Mouse (Mus musculus) myocyte (in vitro differentiated cells): ENCODE measurements around the gene Ppfibp1. TPM values are rescaled to one million over a fixed set of nuclear protein-coding genes. Genes with fewer than 3 reads are reported as not detected.

Experiments
- H3K27me3 ChIP-seq: one replicate; pipeline ENCODE4 v1.6.1; 2011; ENCODE audit not compliant: control insufficient read depth, insufficient read depth, insufficient read length
- H3K36me3 ChIP-seq: one replicate; pipeline ENCODE4 v1.6.1; 2011; ENCODE audit not compliant: control insufficient read depth, insufficient read depth
- H3K4me2 ChIP-seq: one replicate; pipeline ENCODE4 v1.6.1; 2011; ENCODE audit warnings: low read depth, control low read depth
- H3K4me3 ChIP-seq: one replicate; pipeline ENCODE4 v1.5.1; 2011; ENCODE audit warnings: mild to moderate bottlenecking, control low read depth, moderate library complexity
- H3K79me2 ChIP-seq: one replicate; pipeline ENCODE4 v1.6.1; 2011; ENCODE audit not compliant: control insufficient read depth, insufficient read depth
- H3ac ChIP-seq: one replicate; pipeline ENCODE4 v1.6.1; 2011; ENCODE audit not compliant: control insufficient read depth, insufficient read length
- CEBPB ChIP-seq: IDR thresholded peaks from 2 replicates; pipeline ENCODE4 v1.6.1; 2011; ENCODE audit warnings: mild to moderate bottlenecking, moderate library complexity; ENCODE audit not compliant: poor library complexity, insufficient read depth, severe bottlenecking
- E2F4 ChIP-seq: IDR thresholded peaks from one replicate; pipeline ENCODE4 v1.6.1; 2011; ENCODE audit warnings: mild to moderate bottlenecking, control low read depth, moderate library complexity; ENCODE audit not compliant: insufficient read depth
- MAX ChIP-seq: IDR thresholded peaks from one replicate; pipeline ENCODE4 v1.6.1; 2011; ENCODE audit warnings: low read depth, mild to moderate bottlenecking, control low read depth
- MYOD1 ChIP-seq, 3 experiments: IDR thresholded peaks; one replicate each; pipeline ENCODE4 v1.6.1; 2011; ENCODE audit warnings: control low read depth in 2 of 3, low read depth in 2 of 3, mild to moderate bottlenecking in 2 of 3, moderate library complexity in 1 of 3; ENCODE audit not compliant: insufficient read length in 2 of 3, control insufficient read depth in 1 of 3
- MYOG ChIP-seq, 3 experiments: IDR thresholded peaks; one replicate each; pipeline ENCODE4 v1.6.1; 2011; ENCODE audit warnings: control low read depth in 2 of 3, low read depth in 2 of 3, mild to moderate bottlenecking in 2 of 3; ENCODE audit not compliant: insufficient read length in 2 of 3, control insufficient read depth in 1 of 3, insufficient read depth in 1 of 3
- POLR2A ChIP-seq: IDR thresholded peaks from one replicate; pipeline ENCODE4 v1.6.1; 2011; ENCODE audit warnings: low read depth, mild to moderate bottlenecking, control low read depth, moderate library complexity; ENCODE audit not compliant: insufficient read length
- POLR2AphosphoS2 ChIP-seq: IDR thresholded peaks from one replicate; pipeline ENCODE4 v1.6.1; 2011; ENCODE audit warnings: low read depth, control low read depth; ENCODE audit not compliant: insufficient read length
- REST ChIP-seq: IDR thresholded peaks from one replicate; pipeline ENCODE4 v1.6.1; 2011; ENCODE audit warnings: mild to moderate bottlenecking, control low read depth, moderate library complexity; ENCODE audit not compliant: insufficient read depth, insufficient read length
- SRF ChIP-seq: IDR thresholded peaks from one replicate; pipeline ENCODE4 v1.6.1; 2011; ENCODE audit warnings: low read depth; ENCODE audit not compliant: control insufficient read depth, insufficient read length
- TCF12 ChIP-seq: IDR thresholded peaks from one replicate; pipeline ENCODE4 v1.6.1; 2011; ENCODE audit warnings: mild to moderate bottlenecking, control low read depth; ENCODE audit not compliant: poor library complexity, insufficient read depth, severe bottlenecking
- TCF3 ChIP-seq: IDR thresholded peaks from one replicate; pipeline ENCODE4 v1.6.1; 2011; ENCODE audit warnings: low read depth, control low read depth; ENCODE audit not compliant: insufficient read length
- USF1 ChIP-seq: IDR thresholded peaks from one replicate; pipeline ENCODE4 v1.6.1; 2011; ENCODE audit warnings: low read depth, mild to moderate bottlenecking, control low read depth, moderate library complexity
- polyA plus RNA-seq: library from polyadenylated mRNA; unstranded; fragments of >200 nt; fragmentation: generic; extraction: Trizol; gene quantifications from one replicate; pipeline ENCODE4 v1.2.1, GENCODE M21; 2012; ENCODE audit warnings: missing spikeins

Gene Ppfibp1
- polyA plus RNA-seq, 1 experiment: 79.3 TPM

DNA sequence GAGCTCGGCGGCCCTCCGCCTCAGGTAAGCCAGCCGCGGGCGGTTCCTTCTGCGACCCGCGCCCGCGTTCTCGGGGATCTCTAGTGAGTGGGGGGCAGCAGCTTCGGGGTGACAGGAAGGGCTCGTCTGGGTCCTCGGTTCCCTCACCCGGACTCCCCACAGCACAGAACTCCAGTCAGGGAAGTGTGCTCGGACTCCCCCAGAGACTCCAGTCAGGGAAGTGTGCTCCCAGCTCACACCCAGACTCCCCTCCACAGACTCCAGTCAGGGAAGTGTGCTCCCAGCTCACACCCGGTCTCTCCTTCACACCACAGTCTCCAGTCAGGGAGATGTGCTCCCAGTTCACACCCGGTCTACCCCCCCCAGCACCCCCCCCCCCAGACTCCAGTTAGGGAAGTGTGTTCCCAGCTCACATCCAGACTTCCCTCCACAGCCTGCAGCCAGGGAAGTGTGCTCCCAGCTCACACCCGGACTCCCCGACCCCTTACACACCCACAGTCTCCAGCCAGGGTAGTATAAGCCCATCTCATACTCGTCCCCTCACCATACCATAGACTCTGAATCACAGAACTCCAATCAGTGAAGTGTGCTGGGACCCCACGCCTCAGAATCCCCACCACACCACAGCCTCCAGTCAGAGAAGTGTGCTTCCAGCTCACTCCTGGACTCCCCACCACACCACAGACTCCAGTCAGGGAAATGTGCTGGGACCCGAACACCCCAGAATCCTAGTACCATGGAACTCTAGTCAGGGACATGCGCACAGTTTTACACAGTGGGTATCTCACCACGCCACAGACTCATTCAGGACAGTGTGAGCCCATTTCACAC, 588 bp downstream of the Ppfibp1 start:
- Histone ChIP-seq H3K4me2 (peak overlapping the region; percentile 78), H3K4me3 (peak overlapping the region; percentile 87), H3K36me3 (no peaks in the 10 kb centered on the region), H3K27me3 (no peaks in the 10 kb centered on the region), H3K79me2 (peaks cover 55% of the 10 kb centered on the region), H3ac (peak overlapping the region; percentile 74)
- TF ChIP-seq POLR2AphosphoS2: no peak
- TF ChIP-seq MYOD1 (IDR thresholded peaks at IDR 0.05; ENCODE audit: control insufficient read depth in 1 of 3, insufficient read length in 2 of 3, low read depth in 2 of 3): no peak
- no peak for TF ChIP-seq TCF12
- TF ChIP-seq SRF: no peak
- TF ChIP-seq CEBPB: no peak
- TF ChIP-seq MYOG (IDR thresholded peaks at IDR 0.05; ENCODE audit: control insufficient read depth in 1 of 3, insufficient read depth in 1 of 3, insufficient read length in 2 of 3, low read depth in 2 of 3): no peak
- no peak for TF ChIP-seq REST
- no peak for TF ChIP-seq USF1
- TF ChIP-seq POLR2A: no peak
- no peak for TF ChIP-seq MAX
- TF ChIP-seq TCF3: no peak
- no peak for TF ChIP-seq E2F4

DNA sequence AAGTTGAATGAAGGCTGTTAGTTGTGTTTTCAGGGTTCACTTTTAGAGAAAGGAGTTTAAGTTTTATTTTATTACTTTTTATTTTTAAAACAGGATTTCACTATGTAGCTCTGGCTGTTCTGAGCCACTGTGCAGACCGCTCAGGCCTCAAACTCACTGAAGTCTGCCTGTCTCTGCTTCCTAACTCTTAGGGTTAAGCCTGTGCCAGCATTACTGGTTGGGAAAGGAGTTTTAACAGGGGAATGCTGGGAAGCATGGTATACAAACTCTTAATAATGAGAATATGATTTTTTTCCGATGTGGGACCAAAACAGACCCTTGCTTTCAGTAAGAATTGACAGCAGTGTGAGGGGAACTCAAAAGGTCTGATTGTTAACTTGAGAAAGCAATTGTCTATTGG, 1.9 kb downstream of the Ppfibp1 start:
- Histone ChIP-seq H3K79me2 (peaks cover 66% of the 10 kb centered on the region), H3K4me2 (peak overlapping the region; percentile 78), H3K27me3 (no peaks in the 10 kb centered on the region), H3ac (no peak overlapping the region), H3K36me3 (no peaks in the 10 kb centered on the region), H3K4me3 (peak overlapping the region; percentile 87)
- no peak for TF ChIP-seq USF1
- TF ChIP-seq MAX: no peak

DNA sequence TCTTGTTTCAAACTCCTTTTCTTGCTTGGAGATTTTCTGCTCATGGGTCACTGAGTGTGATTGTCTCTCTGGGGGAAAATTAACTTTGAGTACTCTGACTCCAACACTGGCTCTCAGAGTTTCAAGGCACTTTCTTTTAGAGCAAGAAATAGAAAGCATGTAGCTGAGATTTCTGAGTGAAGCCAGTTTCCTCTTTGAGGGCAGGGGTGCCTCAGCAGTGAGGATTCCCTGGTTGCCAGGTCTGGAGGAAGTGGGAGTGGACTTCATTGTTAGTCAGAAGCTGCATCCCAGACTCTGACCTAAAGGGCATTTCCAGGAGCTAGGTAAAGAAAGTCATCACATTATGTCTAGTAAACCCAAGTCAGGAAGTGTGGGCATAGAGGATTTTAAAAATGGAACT, 2.3 kb downstream of the Ppfibp1 start:
- no peak for TF ChIP-seq TCF12
- TF ChIP-seq REST: no peak
- no peak for TF ChIP-seq SRF
- no peak for TF ChIP-seq POLR2A
- no peak for TF ChIP-seq TCF3
- TF ChIP-seq MAX: no peak
- no peak for TF ChIP-seq CEBPB
- no peak for TF ChIP-seq MYOG (IDR thresholded peaks at IDR 0.05; ENCODE audit: control insufficient read depth in 1 of 3, insufficient read depth in 1 of 3, insufficient read length in 2 of 3, low read depth in 2 of 3)
- TF ChIP-seq USF1: no peak
- TF ChIP-seq POLR2AphosphoS2: no peak
- TF ChIP-seq MYOD1 (IDR thresholded peaks at IDR 0.05; ENCODE audit: control insufficient read depth in 1 of 3, insufficient read length in 2 of 3, low read depth in 2 of 3): no peak
- no peak for TF ChIP-seq E2F4
- Histone ChIP-seq H3K79me2 (peaks cover 68% of the 10 kb centered on the region), H3K36me3 (no peaks in the 10 kb centered on the region), H3K27me3 (no peaks in the 10 kb centered on the region), H3K4me2 (peak overlapping the region; percentile 78), H3ac (no peak overlapping the region), H3K4me3 (peak overlapping the region; percentile 87)

DNA sequence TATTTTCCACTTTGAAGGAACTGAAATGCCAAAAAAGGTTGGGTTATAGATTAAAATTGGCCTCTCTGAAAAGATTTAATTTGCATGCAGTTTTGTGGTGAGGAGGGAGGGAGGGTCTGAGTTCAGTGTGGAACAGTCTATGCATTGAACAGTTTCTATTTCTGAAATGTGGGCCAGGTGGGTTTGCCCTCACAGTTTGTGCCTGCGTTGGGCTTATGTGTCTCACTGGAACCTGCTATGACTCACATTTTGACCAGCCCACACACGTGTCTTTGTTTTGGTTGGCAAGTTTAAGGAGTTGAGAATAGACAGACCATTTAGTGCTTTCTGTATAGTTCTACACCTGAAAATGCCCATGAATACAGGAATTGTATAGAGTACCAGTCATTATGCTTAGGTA, 5.6 kb downstream of the Ppfibp1 start:
- Histone ChIP-seq H3K79me2 (peaks cover 96% of the 10 kb centered on the region), H3ac (no peak overlapping the region), H3K4me2 (no peak overlapping the region), H3K27me3 (no peaks in the 10 kb centered on the region), H3K36me3 (no peaks in the 10 kb centered on the region), H3K4me3 (no peak overlapping the region)
- TF ChIP-seq TCF3 (no peak), REST (no peak), POLR2A (no peak), E2F4 (no peak), CEBPB (no peak), MYOD1 (IDR thresholded peaks at IDR 0.05; ENCODE audit: control insufficient read depth in 1 of 3, insufficient read length in 2 of 3, low read depth in 2 of 3) (no peak), SRF (no peak), MAX (no peak), POLR2AphosphoS2 (no peak), USF1 (no peak), MYOG (IDR thresholded peaks at IDR 0.05; ENCODE audit: control insufficient read depth in 1 of 3, insufficient read depth in 1 of 3, insufficient read length in 2 of 3, low read depth in 2 of 3) (no peak), TCF12 (no peak)

DNA sequence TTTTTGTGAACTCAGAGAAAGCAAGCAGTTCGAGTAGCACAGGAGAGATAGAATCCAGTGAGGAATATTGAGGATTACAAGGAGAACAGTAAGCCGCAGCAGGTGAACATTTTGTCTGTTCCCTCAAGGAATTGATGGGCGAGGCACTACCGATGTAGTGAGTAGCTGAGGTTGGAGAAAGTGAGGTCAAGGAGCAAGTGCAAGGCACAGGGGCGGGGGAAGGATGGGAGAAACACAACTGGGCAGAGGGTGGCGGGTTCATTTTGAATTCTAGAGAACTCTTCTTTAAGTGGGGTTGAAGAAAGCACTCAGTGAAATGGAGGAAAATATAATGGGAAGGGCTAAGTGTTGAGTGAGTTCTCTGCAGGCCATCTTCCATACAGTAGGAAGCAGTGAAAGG, 10.4 kb downstream of the Ppfibp1 start:
- TF ChIP-seq MAX (no peak), SRF (no peak), MYOD1 (IDR thresholded peaks at IDR 0.05; ENCODE audit: control insufficient read depth in 1 of 3, insufficient read length in 2 of 3, low read depth in 2 of 3) (no peak), REST (no peak)
- H3K4me3 ChIP-seq: no peak overlapping the region

More for the DNA sequence above, 10.4 kb downstream of the Ppfibp1 start:
- no peak overlapping the region for H3ac ChIP-seq
- peaks cover 17% of the 10 kb centered on the region for H3K36me3 ChIP-seq
- peaks cover 96% of the 10 kb centered on the region for H3K79me2 ChIP-seq
- peak overlapping the region; percentile 61 for H3K4me2 ChIP-seq
- H3K27me3 ChIP-seq: no peaks in the 10 kb centered on the region
